Comparison of ENCODE assay signal across 14 mouse cellular contexts in genomic region chr4:62731531-62732063, GRCm38 (mm10).
DNase-seq lines count a peak whose midpoint lies in the region; ATAC-seq lines count a peak whose summit lies in the region.
"Had no signal": no experiment of that assay in that cellular context is flagged by ENCODE, and none has a peak within 500 bp of the region (broad histone marks: within the 10 kb centered on the region; RNA-seq: fewer than 3 reads in every experiment).

No protein-coding gene starts in this region.

- peak; percentile 34 to 59 for DNase-seq in heart, adult 18-20 months
- no peak for DNase-seq in heart, postnatal 25 days (ENCODE audit: low spot score)
- DNase-seq in NIH3T3 (ENCODE audit: low read depth), result peak; percentile 65
- peak; percentile 62 for DNase-seq in gastrocnemius, postnatal 14 days
- DNase-seq in midbrain, embryonic 11.5 days (ENCODE audit: low spot score, missing footprints), result no peak
- no peak for DNase-seq in T-cell, adult 2 months (ENCODE audit: low spot score)
- DNase-seq in cerebellum, adult 8-10 months, result no peak
- DNase-seq: adrenal gland, adult 8-10 months; cerebellum, adult 11 months; left cerebral cortex, postnatal 4 days; thymus, postnatal 14 days had no signal

- no peaks in the 10 kb centered on the region for H3K27me3 ChIP-seq in intestine, embryonic 15.5 days (replicated peaks)
- no peaks in the 10 kb centered on the region for H3K27me3 ChIP-seq in midbrain, embryonic 11.5 days (ENCODE audit: control insufficient read depth, insufficient read depth, low read length)

- H3K4me3 ChIP-seq in intestine, embryonic 15.5 days (replicated peaks), result no peak overlapping the region
- no peak overlapping the region for H3K4me3 ChIP-seq in midbrain, embryonic 11.5 days (ENCODE audit: low read depth, low read length)
- H3K4me3 ChIP-seq: layer of hippocampus, adult 2 months had no signal

- H3K27ac ChIP-seq in intestine, embryonic 15.5 days, result peak overlapping the region; percentile 64
- no peak overlapping the region for H3K27ac ChIP-seq in midbrain, embryonic 11.5 days (ENCODE audit: low read depth, low read length)
- H3K27ac ChIP-seq: hindbrain, embryonic 14.5 days; layer of hippocampus, adult 2 months had no signal

- ATAC-seq in intestine, embryonic 15.5 days, result no peak
- no peak for ATAC-seq in midbrain, embryonic 11.5 days (ENCODE audit: low FRiP score)

- H3K9ac ChIP-seq in intestine, embryonic 15.5 days, result no peak overlapping the region
- no peak overlapping the region for H3K9ac ChIP-seq in midbrain, embryonic 11.5 days (ENCODE audit: low read length)
- H3K9ac ChIP-seq: hindbrain, embryonic 14.5 days had no signal

- peaks cover 33% of the 10 kb centered on the region for H3K4me1 ChIP-seq in intestine, embryonic 15.5 days (replicated peaks)
- H3K4me1 ChIP-seq in midbrain, embryonic 11.5 days (ENCODE audit: control insufficient read depth, insufficient read depth, low read length), result no peaks in the 10 kb centered on the region

- 79% methylated on average over 6 of the region's 6 CpGs for WGBS in intestine, embryonic 15.5 days
- 88% methylated on average over 6 of the region's 6 CpGs for WGBS in midbrain, embryonic 11.5 days

- no peak overlapping the region for H3K4me2 ChIP-seq in intestine, embryonic 15.5 days (replicated peaks)
- no peak overlapping the region for H3K4me2 ChIP-seq in midbrain, embryonic 11.5 days
- H3K4me2 ChIP-seq: hindbrain, embryonic 14.5 days had no signal

- H3K36me3 ChIP-seq in intestine, embryonic 15.5 days, result no peaks in the 10 kb centered on the region
- H3K36me3 ChIP-seq in midbrain, embryonic 11.5 days (ENCODE audit: control insufficient read depth, insufficient read depth, low read length), result no peaks in the 10 kb centered on the region

- intact Hi-C loops in heart, postnatal 25 days (cut with DNase I), result loop anchor here (2.0 kb wide), 1 partner anchor 31 kb away; no protein-coding TSS in a partner anchor
- intact Hi-C loops in gastrocnemius, postnatal 14 days (cut with DNase I; ENCODE audit: low total_unique reads), result no loop called here

- no peaks in the 10 kb centered on the region for H3K9me3 ChIP-seq in intestine, embryonic 15.5 days
- no peaks in the 10 kb centered on the region for H3K9me3 ChIP-seq in midbrain, embryonic 11.5 days (ENCODE audit: control insufficient read depth, low read length)

Comparison
In these comparisons a context has a peak if more than half of its experiments do, and no peak if none do; other contexts are left out.
1. DNase-seq: peak in heart, adult 18-20 months (2 of 2), NIH3T3 (single experiment) and gastrocnemius, postnatal 14 days (single experiment); none in heart, postnatal 25 days (single experiment), midbrain, embryonic 11.5 days (single experiment), T-cell, adult 2 months (single experiment) and cerebellum, adult 8-10 months (single experiment).